ENCODE assay signal across 7 mouse cellular contexts in the genomic region with DNA sequence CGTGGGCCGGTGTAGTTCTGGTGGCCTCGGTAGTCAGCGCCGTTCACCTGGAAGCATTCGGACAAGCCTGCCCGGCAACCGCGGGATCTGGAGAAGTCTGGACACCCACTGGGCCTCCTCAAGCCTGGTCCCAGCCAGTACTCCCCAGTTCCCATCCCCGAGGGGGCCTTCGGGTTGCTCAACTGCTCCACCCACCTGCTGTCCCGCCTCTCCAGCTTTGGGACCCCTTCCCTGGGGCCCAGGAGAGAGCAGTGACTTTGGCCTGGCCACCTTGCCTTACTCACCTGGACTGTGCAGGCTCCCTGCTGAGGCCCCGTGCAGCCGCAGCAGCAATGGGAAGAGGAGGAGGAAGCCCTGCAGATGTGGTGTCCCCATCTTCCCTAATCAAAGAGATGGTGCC. TPM values are rescaled to one million over a fixed set of nuclear protein-coding genes. Genes with fewer than 3 reads are reported as not detected.
DNase-seq lines count a peak whose midpoint lies in the region; ATAC-seq and TF ChIP-seq lines count a peak whose summit lies in the region.

No protein-coding gene starts in this region.

- no peak overlapping the region for H3K27ac ChIP-seq in kidney, embryonic 15.5 days
- H3K27ac ChIP-seq in hindbrain, embryonic 10.5 days, result no peak overlapping the region
- H3K27ac ChIP-seq in limb, embryonic 11.5 days (replicated peaks; ENCODE audit: low read depth, low read length), result no peak overlapping the region
- no peak overlapping the region for H3K27ac ChIP-seq in small intestine, adult 2 months (ENCODE audit: insufficient read depth, low read depth, low read length)

- H3K4me3 ChIP-seq in kidney, embryonic 15.5 days (replicated peaks), result peak overlapping the region; percentile 37
- H3K4me3 ChIP-seq in hindbrain, embryonic 10.5 days, result peak overlapping the region; percentile 51
- peak overlapping the region; percentile 26; the same call in 1 of the 2 replicates for H3K4me3 ChIP-seq in limb, embryonic 11.5 days (ENCODE audit: low read depth, low read length)
- H3K4me3 ChIP-seq in small intestine, adult 2 months (ENCODE audit: low read depth, low read length), result 0 out of 2 replicates have a peak overlapping the region, but pooled peaks have one; percentile 9

- no peak for TF ChIP-seq POLR2A in small intestine, adult 2 months (IDR thresholded peaks at IDR 0.05; ENCODE audit: low read depth, low read length)

- DNase-seq in kidney, adult 8-10 months, result no peak
- DNase-seq in hindbrain, embryonic 10.5 days (ENCODE audit: low spot score), result no peak
- no peak for DNase-seq in limb, embryonic 11.5 days (ENCODE audit: low spot score)
- DNase-seq in gastrocnemius, adult 18-20 months (ENCODE audit: low spot score), result no peak
- DNase-seq in spleen, postnatal 36 days (ENCODE audit: low spot score in 2 of 2), result no peak

- no peak for TF ChIP-seq CTCF in small intestine, adult 2 months (IDR thresholded peaks at IDR 0.05; ENCODE audit: extremely low read depth, insufficient read length, insufficient replicate concordance, low read depth, low read length)

- 3% methylated on average over 14 of the region's 14 CpGs for WGBS in kidney, embryonic 15.5 days
- 2% methylated on average over 14 of the region's 14 CpGs for whole genome bisulfite sequencing in hindbrain, embryonic 10.5 days
- WGBS in limb, embryonic 11.5 days, result 13% methylated on average over 10 of the region's 14 CpGs
- 23% methylated on average over 14 of the region's 14 CpGs for WGBS in small intestine, adult 2 months

- H3K9me3 ChIP-seq in kidney, embryonic 15.5 days (replicated peaks), result no peaks in the 10 kb centered on the region
- H3K9me3 ChIP-seq in hindbrain, embryonic 10.5 days, result peaks cover 7% of the 10 kb centered on the region; the same call in 1 of the 2 replicates
- H3K9me3 ChIP-seq in limb, embryonic 11.5 days (ENCODE audit: control insufficient read depth, low read length), result peaks cover 4% of the 10 kb centered on the region; the same call in 1 of the 2 replicates

- peak overlapping the region; percentile 67 for H3K4me2 ChIP-seq in kidney, embryonic 15.5 days
- peak overlapping the region; percentile 25 for H3K4me2 ChIP-seq in limb, embryonic 11.5 days (ENCODE audit: low read depth, severe bottlenecking)

- H3K9ac ChIP-seq in kidney, embryonic 15.5 days, result no peak overlapping the region
- H3K9ac ChIP-seq in limb, embryonic 11.5 days (ENCODE audit: low read length), result no peak overlapping the region

- no peak for ATAC-seq in kidney, embryonic 15.5 days (replicated peaks; ENCODE audit: low FRiP score)
- no peak for ATAC-seq in limb, embryonic 11.5 days (ENCODE audit: insufficient number of reproducible peaks, low FRiP score, low TSS enrichment, low read depth)

- no peaks in the 10 kb centered on the region for H3K36me3 ChIP-seq in kidney, embryonic 15.5 days
- H3K36me3 ChIP-seq in hindbrain, embryonic 10.5 days, result no peaks in the 10 kb centered on the region
- no peaks in the 10 kb centered on the region for H3K36me3 ChIP-seq in limb, embryonic 11.5 days (ENCODE audit: control insufficient read depth, insufficient read depth, low read length)
- H3K36me3 ChIP-seq in small intestine, adult 2 months (ENCODE audit: control insufficient read depth, insufficient read depth, low read length), result no peaks in the 10 kb centered on the region

- peaks cover 68% of the 10 kb centered on the region for H3K4me1 ChIP-seq in kidney, embryonic 15.5 days
- H3K4me1 ChIP-seq in hindbrain, embryonic 10.5 days (replicated peaks), result peaks cover 50% of the 10 kb centered on the region
- peaks cover 21% of the 10 kb centered on the region for H3K4me1 ChIP-seq in limb, embryonic 11.5 days (ENCODE audit: control insufficient read depth, insufficient read depth, low read length)
- H3K4me1 ChIP-seq in small intestine, adult 2 months (ENCODE audit: control insufficient read depth, insufficient read depth, insufficient read length, low read length), result peaks cover 48% of the 10 kb centered on the region

- H3K27me3 ChIP-seq in kidney, embryonic 15.5 days, result peaks cover 78% of the 10 kb centered on the region
- peaks cover 83% of the 10 kb centered on the region for H3K27me3 ChIP-seq in hindbrain, embryonic 10.5 days (ENCODE audit: insufficient read depth, poor library complexity, severe bottlenecking)
- peaks cover 76% of the 10 kb centered on the region for H3K27me3 ChIP-seq in limb, embryonic 11.5 days (ENCODE audit: control insufficient read depth, insufficient read depth, low read length)
- H3K27me3 ChIP-seq in small intestine, adult 2 months (ENCODE audit: control insufficient read depth, insufficient read depth, low read length), result peaks cover 14% of the 10 kb centered on the region; the same call in 1 of the 2 replicates

RNA-seq across cellular contexts. Expression of a gene that starts 1.0 kb away (rescaled TPM):
- polyA plus RNA-seq in kidney, embryonic 15.5 days (2015; fragmentation: Nextera tagmentation; extraction: Ambion mirVana), result 1.9 and 2.2 TPM in 2 replicates
- polyA plus RNA-seq in hindbrain, embryonic 10.5 days (2016; fragmentation: Nextera tagmentation; extraction: Ambion mirVana), result 3.4 and 4.3 TPM in 2 replicates
- 14.8 and 16.2 TPM in 2 replicates for polyA plus RNA-seq in limb, embryonic 11.5 days (2014; fragmentation: Nextera tagmentation; extraction: Ambion mirVana)
- 1.5 and 2.9 TPM in 2 replicates for polyA plus RNA-seq in small intestine, adult 2 months (2012; rRNA removed)
- not detected for total RNA-seq in gastrocnemius, adult 18-20 months (2021)

RNA-seq across cellular contexts. Expression of a gene that starts 4.0 kb away (rescaled TPM):
- polyA plus RNA-seq in kidney, embryonic 15.5 days (2015; fragmentation: Nextera tagmentation; extraction: Ambion mirVana), result 19.8 and 23.8 TPM in 2 replicates
- 28.8 and 43.6 TPM in 2 replicates for polyA plus RNA-seq in hindbrain, embryonic 10.5 days (2016; fragmentation: Nextera tagmentation; extraction: Ambion mirVana)
- polyA plus RNA-seq in limb, embryonic 11.5 days (2014; fragmentation: Nextera tagmentation; extraction: Ambion mirVana), result 7.4 and 7.7 TPM in 2 replicates
- polyA plus RNA-seq in small intestine, adult 2 months (2012; rRNA removed), result 112 and 152 TPM in 2 replicates
- total RNA-seq in gastrocnemius, adult 18-20 months (2021), result 1 to 10 TPM; 2.3 to 2.8 TPM

RNA-seq across cellular contexts. Expression of a gene that starts 18.5 kb away (rescaled TPM):
- polyA plus RNA-seq in kidney, embryonic 15.5 days (2015; fragmentation: Nextera tagmentation; extraction: Ambion mirVana), result 48.4 and 56.3 TPM in 2 replicates
- polyA plus RNA-seq in hindbrain, embryonic 10.5 days (2016; fragmentation: Nextera tagmentation; extraction: Ambion mirVana), result 54.0 and 61.5 TPM in 2 replicates
- polyA plus RNA-seq in limb, embryonic 11.5 days (2014; fragmentation: Nextera tagmentation; extraction: Ambion mirVana), result 47.8 and 51.6 TPM in 2 replicates
- polyA plus RNA-seq in small intestine, adult 2 months (2012; rRNA removed), result 25.0 and 42.3 TPM in 2 replicates
- total RNA-seq in gastrocnemius, adult 18-20 months (2021), result under 1 TPM; 0.32 to 0.57 TPM

RNA-seq across cellular contexts. Expression of a gene that starts 22.1 kb away (rescaled TPM):
- polyA plus RNA-seq in kidney, embryonic 15.5 days (2015; fragmentation: Nextera tagmentation; extraction: Ambion mirVana), result 0.14 and 0.88 TPM in 2 replicates
- polyA plus RNA-seq in hindbrain, embryonic 10.5 days (2016; fragmentation: Nextera tagmentation; extraction: Ambion mirVana), result not detected in 2 replicates
- polyA plus RNA-seq in limb, embryonic 11.5 days (2014; fragmentation: Nextera tagmentation; extraction: Ambion mirVana), result 0.09 and 0.13 TPM in 2 replicates
- not detected in 2 replicates for polyA plus RNA-seq in small intestine, adult 2 months (2012; rRNA removed)
- not detected for total RNA-seq in gastrocnemius, adult 18-20 months (2021)

RNA-seq across cellular contexts. Expression of a gene that starts 26.8 kb away (rescaled TPM):
- 89.5 and 91.0 TPM in 2 replicates for polyA plus RNA-seq in kidney, embryonic 15.5 days (2015; fragmentation: Nextera tagmentation; extraction: Ambion mirVana)
- polyA plus RNA-seq in hindbrain, embryonic 10.5 days (2016; fragmentation: Nextera tagmentation; extraction: Ambion mirVana), result 181 and 211 TPM in 2 replicates
- 125 and 129 TPM in 2 replicates for polyA plus RNA-seq in limb, embryonic 11.5 days (2014; fragmentation: Nextera tagmentation; extraction: Ambion mirVana)
- 16.5 and 34.1 TPM in 2 replicates for polyA plus RNA-seq in small intestine, adult 2 months (2012; rRNA removed)
- 10 to 100 TPM; 50.0 to 59.2 TPM for total RNA-seq in gastrocnemius, adult 18-20 months (2021)
